Mouse (Mus musculus) lung, postnatal 25 days (tissue): ENCODE data around the gene Tle3.

ENCODE experiments used
- DNase-seq: peaks from one replicate; pipeline ENCODE4 v3.0.0; 2022; ENCODE audit warnings: low spot score

Tle3 gene

DNA sequence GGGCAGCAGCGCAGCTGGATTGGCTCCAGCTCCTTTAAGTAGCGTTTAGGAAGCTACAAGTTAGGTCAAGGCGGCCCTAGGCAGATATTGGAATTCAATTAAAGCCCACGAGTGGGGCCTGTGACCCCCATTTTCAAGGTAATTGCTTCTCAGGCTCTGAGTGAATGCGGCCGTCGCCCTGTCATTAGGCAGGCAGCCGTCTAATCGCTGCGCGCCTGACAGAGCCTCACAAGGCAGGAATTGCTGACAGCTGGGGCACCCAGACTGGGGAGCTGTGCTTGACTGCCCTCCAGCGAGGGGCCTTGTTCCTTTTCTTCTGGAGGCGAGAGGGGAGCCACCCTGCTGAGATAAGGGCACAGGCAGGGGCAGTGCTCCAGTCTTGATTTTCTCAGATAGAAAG lies 24.3 kb downstream of the Tle3 start:
- DNase-seq: no peak

GRCm38 (mm10) chr9:61397130-61397529 lies 25.0 kb downstream of the Tle3 start:
- no peak for DNase-seq

- DNase-seq: no peak
Measured at GRCm38 (mm10) chr9:61398160-61398559, 26.0 kb downstream of the Tle3 start.

GRCm38 (mm10) chr9:61400132-61400531 lies 28.0 kb downstream of the Tle3 start:
- no peak for DNase-seq

- DNase-seq: no peak
Measured at GRCm38 (mm10) chr9:61401664-61402063, 29.5 kb downstream of the Tle3 start.

- no peak for DNase-seq
Measured at GRCm38 (mm10) chr9:61402268-61402667, 30.1 kb downstream of the Tle3 start.

- no peak for DNase-seq
Measured at GRCm38 (mm10) chr9:61402716-61403115, 30.6 kb downstream of the Tle3 start.

DNA sequence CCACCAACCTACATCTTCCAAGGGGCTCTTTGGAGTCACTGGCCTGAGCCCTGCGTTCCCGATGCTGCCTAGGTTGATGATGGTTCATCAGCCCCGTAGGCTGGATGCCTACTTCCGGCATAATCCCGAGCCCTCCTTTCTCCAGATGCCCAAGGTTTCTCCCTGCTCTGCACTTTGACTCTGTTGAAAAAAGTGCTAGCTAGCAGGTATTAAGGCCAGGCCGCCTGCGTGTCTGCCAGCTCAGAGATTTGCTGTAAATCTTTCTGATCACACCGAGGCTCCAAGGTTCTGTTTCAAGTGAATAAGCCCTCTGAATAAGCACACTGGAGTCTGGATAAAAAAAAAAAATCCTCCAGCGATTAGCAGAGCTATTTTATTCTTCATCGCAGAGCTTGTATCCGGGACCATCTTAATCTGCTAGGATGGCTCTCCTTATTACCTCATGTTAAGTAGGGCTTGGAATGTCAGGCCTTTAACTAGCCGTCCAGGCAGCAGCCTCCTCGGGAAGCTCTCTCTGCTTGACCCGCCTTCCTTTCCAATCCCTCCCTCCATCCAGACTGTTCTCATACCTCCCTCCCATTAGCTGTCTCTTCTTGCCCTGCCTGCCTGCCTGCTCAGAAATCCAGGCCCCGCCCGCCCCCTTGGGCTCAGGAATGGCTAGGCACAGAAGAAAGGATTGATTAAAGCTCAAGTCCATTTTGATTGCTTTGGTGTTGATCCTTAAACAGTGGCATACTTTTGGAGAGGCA lies 31.9 kb downstream of the Tle3 start:
- no peak for DNase-seq

GRCm38 (mm10) chr9:61404615-61404980 lies 32.4 kb downstream of the Tle3 start:
- no peak for DNase-seq

DNA sequence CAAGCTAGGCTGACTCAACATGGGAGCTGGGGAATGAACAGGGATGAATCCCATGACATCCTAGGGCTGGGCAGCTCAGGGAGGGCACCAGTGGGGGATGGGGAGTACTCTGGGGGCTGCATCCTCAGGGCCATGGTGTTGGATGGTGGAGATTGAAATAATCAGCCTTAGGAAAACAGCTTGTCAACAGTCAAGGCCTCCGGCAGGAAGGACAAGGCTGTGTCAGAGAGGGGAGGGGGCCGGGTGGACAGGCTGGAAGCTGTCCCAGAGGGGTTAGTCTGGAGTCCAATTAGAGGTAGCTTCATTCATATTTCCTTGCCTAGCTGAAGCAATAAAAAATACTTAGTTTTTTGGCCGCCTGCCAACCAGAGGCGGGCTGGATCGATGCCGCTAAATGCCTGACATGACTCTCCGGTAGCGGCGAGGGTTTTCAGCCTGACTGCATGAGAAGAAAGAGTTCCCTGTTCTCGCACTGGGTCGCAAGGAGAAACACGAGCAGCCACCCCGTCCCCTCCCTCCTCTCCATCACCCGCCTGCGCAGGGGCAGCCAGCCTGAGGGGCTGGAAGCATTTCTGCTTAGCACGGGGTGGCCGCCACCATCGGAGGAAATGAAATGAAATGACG lies 32.9 kb downstream of the Tle3 start:
- DNase-seq: peak; percentile 42

GRCm38 (mm10) chr9:61406343-61406742 lies 34.2 kb downstream of the Tle3 start:
- DNase-seq: no peak

GRCm38 (mm10) chr9:61409046-61409445 lies 36.9 kb downstream of the Tle3 start:
- no peak for DNase-seq

- no peak for DNase-seq
Measured at GRCm38 (mm10) chr9:61413665-61414456, 41.7 kb downstream of the Tle3 start.

DNA sequence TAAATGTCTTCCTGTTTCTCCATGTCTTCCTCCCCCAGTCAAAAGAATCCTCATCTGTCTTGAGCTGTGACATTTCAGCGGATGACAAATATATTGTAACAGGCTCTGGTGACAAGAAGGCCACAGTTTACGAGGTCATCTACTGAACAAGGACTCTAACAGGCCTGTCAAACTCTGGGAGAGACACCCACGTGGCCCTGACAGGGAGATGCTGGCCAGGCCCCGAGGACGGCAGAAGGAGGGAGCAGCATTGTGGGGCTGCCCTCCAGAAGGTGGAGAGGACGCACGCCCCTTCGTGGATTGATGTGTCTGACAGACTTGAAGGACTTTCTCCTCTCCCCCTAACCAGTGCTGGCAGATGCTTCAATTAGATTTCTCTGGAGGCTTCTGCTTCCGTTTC lies 44.4 kb downstream of the Tle3 start:
- no peak for DNase-seq

GRCm38 (mm10) chr9:61421626-61422025 lies 49.5 kb downstream of the Tle3 start:
- no peak for DNase-seq

- DNase-seq: no peak
Measured at GRCm38 (mm10) chr9:61424245-61424644, 52.1 kb downstream of the Tle3 start.

DNA sequence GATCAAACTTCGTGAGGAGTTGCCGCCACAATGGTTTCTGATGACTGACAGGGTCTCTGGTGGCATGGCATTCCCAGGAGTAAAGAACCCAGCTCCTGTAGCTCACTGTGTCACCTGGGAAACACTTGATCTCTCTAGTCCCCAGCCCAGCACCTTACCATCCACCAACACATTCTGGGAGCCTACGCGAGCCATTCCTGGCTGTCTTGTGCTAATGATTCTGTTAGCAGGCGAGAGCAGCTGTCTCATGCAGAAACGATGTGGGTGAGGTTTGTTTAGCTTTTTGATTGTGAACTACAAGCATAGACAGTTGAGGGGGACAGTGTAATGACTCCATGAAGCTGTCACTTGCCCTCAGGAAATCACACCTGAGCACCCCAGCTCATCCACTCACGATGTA lies 54.3 kb downstream of the Tle3 start:
- no peak for DNase-seq

GRCm38 (mm10) chr9:61427051-61427450 lies 54.9 kb downstream of the Tle3 start:
- DNase-seq: no peak

GRCm38 (mm10) chr9:61427901-61428300 lies 55.7 kb downstream of the Tle3 start:
- DNase-seq: no peak

DNA sequence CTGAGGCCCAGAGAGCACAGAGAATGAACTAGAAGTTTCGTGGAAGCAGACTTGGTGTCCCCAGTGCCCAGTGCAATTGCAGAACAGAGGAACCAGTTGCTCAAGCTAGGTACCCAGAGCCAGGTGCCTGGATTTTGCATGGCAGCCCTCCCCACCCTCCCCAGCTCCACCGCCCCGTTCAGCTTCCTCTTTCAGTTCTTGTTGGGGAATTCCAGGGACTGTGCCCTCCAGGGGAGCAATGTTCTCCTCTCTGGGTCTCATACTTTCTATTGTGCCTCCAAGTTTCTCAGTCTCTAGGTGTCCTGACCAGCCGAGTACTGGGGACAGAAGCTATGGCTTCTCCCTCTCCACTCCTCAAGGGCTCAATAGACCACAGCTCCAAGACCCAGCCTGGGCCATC lies 59.7 kb downstream of the Tle3 start:
- DNase-seq: no peak

- no peak for DNase-seq
Measured at GRCm38 (mm10) chr9:61433206-61433605, 61.0 kb downstream of the Tle3 start.

DNA sequence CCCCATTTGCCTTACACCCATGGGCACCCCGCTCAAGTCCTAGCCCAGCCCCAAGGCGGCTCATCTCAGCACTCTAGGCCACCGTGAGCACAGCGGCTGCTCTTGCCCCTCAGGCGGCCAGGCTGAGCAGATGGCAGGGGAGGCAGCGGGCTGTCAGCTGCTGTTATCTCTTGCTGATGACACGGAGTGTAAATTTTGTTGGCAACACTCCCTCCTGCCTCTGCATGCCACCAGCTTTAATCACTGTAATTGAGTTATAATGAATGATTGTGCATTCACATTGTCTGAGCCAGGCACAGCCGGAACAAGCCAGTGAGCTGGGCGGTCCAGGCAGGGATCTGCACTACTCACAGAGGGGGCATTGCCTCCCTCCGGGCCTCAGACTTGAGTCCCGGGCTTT lies 61.9 kb downstream of the Tle3 start:
- no peak for DNase-seq
